In the genomic region with DNA sequence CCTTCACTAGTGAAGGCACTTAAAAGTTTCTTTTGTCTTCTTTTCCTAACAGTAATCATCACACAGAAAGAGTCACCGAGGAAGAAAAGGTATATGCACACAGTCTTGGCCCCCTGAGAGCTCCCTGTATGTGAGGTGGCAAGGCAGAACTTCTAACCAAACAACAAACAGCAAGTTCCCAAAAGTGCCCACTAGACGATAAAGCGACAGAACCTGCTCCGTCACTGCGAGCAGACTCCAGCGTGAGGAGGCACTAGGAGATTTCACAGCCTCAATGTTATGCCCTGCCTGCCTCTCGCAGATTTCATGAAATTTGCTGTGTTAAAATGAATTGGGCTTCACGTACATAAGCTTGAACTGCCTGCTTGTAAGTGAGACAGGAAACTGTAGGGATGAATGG, we compare ENCODE assay signal across 19 mouse cellular contexts. TPM values are rescaled to one million over a fixed set of nuclear protein-coding genes. Genes with fewer than 3 reads are reported as not detected.
DNase-seq lines count a peak whose midpoint lies in the region; ATAC-seq lines count a peak whose summit lies in the region.
"Had no signal": no experiment of that assay in that cellular context is flagged by ENCODE, and none has a peak within 500 bp of the region (broad histone marks: within the 10 kb centered on the region; RNA-seq: fewer than 3 reads in every experiment).

No protein-coding gene starts in this region.

- ATAC-seq in kidney, embryonic 14.5 days (ENCODE audit: low FRiP score, low TSS enrichment), result no peak
- ATAC-seq in granulocyte monocyte progenitor cell, adult 5-6 weeks (replicated peaks; ENCODE audit: poor library complexity, severe bottlenecking), result peak; percentile 43
- ATAC-seq in midbrain, embryonic 16.5 days, result no peak

- 34% methylated on average over 8 of the region's 8 CpGs for WGBS in kidney, embryonic 14.5 days
- 64% methylated on average over 8 of the region's 8 CpGs for WGBS in embryonic facial prominence, embryonic 10.5 days
- WGBS in macrophage (ENCODE audit: missing documents), result 16% methylated on average over 8 of the region's 8 CpGs
- 80% methylated on average over 8 of the region's 8 CpGs for WGBS in midbrain, embryonic 16.5 days

- H3K27ac ChIP-seq in kidney, embryonic 14.5 days (ENCODE audit: low read depth, low read length), result peak overlapping the region; percentile 73; the same call in 1 of the 2 replicates
- H3K27ac ChIP-seq in embryonic facial prominence, embryonic 10.5 days (replicated peaks), result 0 out of 2 replicates have a peak overlapping the region, but pooled peaks have one; percentile 35
- peak overlapping the region; percentile 69 for H3K27ac ChIP-seq in macrophage
- no peak overlapping the region for H3K27ac ChIP-seq in midbrain, embryonic 16.5 days (ENCODE audit: low read length)
- H3K27ac ChIP-seq: hindbrain, embryonic 14.5 days; midbrain, embryonic 10.5 days; neural tube, embryonic 12.5 days had no signal

- H3K9me3 ChIP-seq in kidney, embryonic 14.5 days (ENCODE audit: control insufficient read depth, low read length), result no peaks in the 10 kb centered on the region
- no peaks in the 10 kb centered on the region for H3K9me3 ChIP-seq in embryonic facial prominence, embryonic 10.5 days
- no peaks in the 10 kb centered on the region for H3K9me3 ChIP-seq in midbrain, embryonic 16.5 days (replicated peaks; ENCODE audit: control insufficient read depth, low read length, poor library complexity, severe bottlenecking)
- H3K9me3 ChIP-seq: heart, embryonic 12.5 days; midbrain, embryonic 10.5 days; neural tube, embryonic 12.5 days had no signal

- DNase-seq in kidney, postnatal 4 days, result no peak
- no peak for DNase-seq in embryonic facial prominence, embryonic 10.5 days (ENCODE audit: low spot score)
- DNase-seq in cerebellum, postnatal 14 days, result no peak
- no peak for DNase-seq in ovary, postnatal 36 days (ENCODE audit: low spot score)
- DNase-seq: adrenal gland, postnatal 25 days; cerebellum, adult 11 months; heart, postnatal 14 days; thymus, adult 18-20 months; thymus, postnatal 4 days had no signal

- no peak overlapping the region for H3K4me3 ChIP-seq in kidney, embryonic 14.5 days (ENCODE audit: low read length)
- no peak overlapping the region for H3K4me3 ChIP-seq in embryonic facial prominence, embryonic 10.5 days
- H3K4me3 ChIP-seq in macrophage (ENCODE audit: inconsistent target), result no peak overlapping the region; the same call in 1 of the 2 replicates
- H3K4me3 ChIP-seq in midbrain, embryonic 16.5 days (ENCODE audit: low read depth, low read length), result no peak overlapping the region
- H3K4me3 ChIP-seq: heart, embryonic 12.5 days; midbrain, embryonic 10.5 days; neural tube, embryonic 12.5 days had no signal

- H3K27me3 ChIP-seq in kidney, embryonic 14.5 days (ENCODE audit: control insufficient read depth, insufficient read depth, low read length), result no peaks in the 10 kb centered on the region
- peaks cover 13% of the 10 kb centered on the region; the same call in 1 of the 2 replicates for H3K27me3 ChIP-seq in embryonic facial prominence, embryonic 10.5 days (replicated peaks; ENCODE audit: low read depth, poor library complexity, severe bottlenecking)
- peaks cover 6% of the 10 kb centered on the region; the same call in 1 of the 2 replicates for H3K27me3 ChIP-seq in midbrain, embryonic 16.5 days (ENCODE audit: control insufficient read depth, insufficient read depth, low read depth, low read length)
- H3K27me3 ChIP-seq: CH12.LX; neural tube, embryonic 12.5 days had no signal

- no peaks in the 10 kb centered on the region for H3K79me2 ChIP-seq in macrophage (ENCODE audit: inconsistent target)

- peaks cover 25% of the 10 kb centered on the region for H3K4me1 ChIP-seq in kidney, embryonic 14.5 days (ENCODE audit: control insufficient read depth, insufficient read depth, low read length)
- peaks cover 70% of the 10 kb centered on the region for H3K4me1 ChIP-seq in embryonic facial prominence, embryonic 10.5 days
- H3K4me1 ChIP-seq in midbrain, embryonic 16.5 days (ENCODE audit: control insufficient read depth, insufficient read depth, low read length), result peaks cover 8% of the 10 kb centered on the region

- H3K9ac ChIP-seq in kidney, embryonic 14.5 days (ENCODE audit: low read depth, low read length), result no peak overlapping the region
- H3K9ac ChIP-seq in midbrain, embryonic 16.5 days (ENCODE audit: low read depth, low read length), result no peak overlapping the region
- H3K9ac ChIP-seq: heart, embryonic 12.5 days; hindbrain, embryonic 14.5 days; neural tube, embryonic 12.5 days had no signal

- H3K4me2 ChIP-seq in kidney, embryonic 14.5 days (replicated peaks; ENCODE audit: low read depth, low read length), result no peak overlapping the region
- no peak overlapping the region for H3K4me2 ChIP-seq in midbrain, embryonic 16.5 days (ENCODE audit: low read length)
- H3K4me2 ChIP-seq: heart, embryonic 12.5 days; hindbrain, embryonic 14.5 days; neural tube, embryonic 12.5 days had no signal

- no peaks in the 10 kb centered on the region for H3K36me3 ChIP-seq in kidney, embryonic 14.5 days (ENCODE audit: control insufficient read depth, insufficient read depth, low read length)
- no peaks in the 10 kb centered on the region for H3K36me3 ChIP-seq in embryonic facial prominence, embryonic 10.5 days (replicated peaks)
- no peaks in the 10 kb centered on the region for H3K36me3 ChIP-seq in macrophage (ENCODE audit: inconsistent target)
- no peaks in the 10 kb centered on the region for H3K36me3 ChIP-seq in midbrain, embryonic 16.5 days (ENCODE audit: control insufficient read depth, insufficient read depth, low read length)
- H3K36me3 ChIP-seq: heart, embryonic 12.5 days; midbrain, embryonic 10.5 days; neural tube, embryonic 12.5 days had no signal

RNA-seq across cellular contexts. Expression of a gene that starts 46.6 kb away (rescaled TPM):
- polyA plus RNA-seq in kidney, embryonic 14.5 days (2014; fragmentation: Nextera tagmentation; extraction: Ambion mirVana), result 19.5 TPM in 2 replicates
- 14.2 and 16.5 TPM in 2 replicates for polyA plus RNA-seq in embryonic facial prominence, embryonic 10.5 days (2016; fragmentation: Nextera tagmentation; extraction: Ambion mirVana)
- total RNA-seq in granulocyte monocyte progenitor cell, adult 5-6 weeks (2014; fragmentation: Nextera tagmentation), result 23.2 and 33.9 TPM in 2 replicates
- total RNA-seq in granulocyte monocyte progenitor cell, adult 5-6 weeks (2017), result 24.1 and 26.8 TPM in 2 replicates
- 10 to 100 TPM; 11.3 to 37.4 (median 26.5) TPM for total RNA-seq in macrophage (2018; cell fraction: chromatin; rRNA removed)
- total RNA-seq in macrophage (2018; cell fraction: cytosol; rRNA removed), result 10 to 100 TPM; 20.9 to 32.6 (median 24.6) TPM
- 10 to 100 TPM; 12.5 to 52.1 (median 26.8) TPM for total RNA-seq in macrophage (2018; cell fraction: nucleus; rRNA removed)
- 20.9 to 25.3 TPM (median 21.1 TPM) in 3 replicates for polyA plus RNA-seq in macrophage (2018)
- 7.4 and 8.7 TPM in 2 replicates for polyA plus RNA-seq in midbrain, embryonic 16.5 days (2015; fragmentation: Nextera tagmentation; extraction: Ambion mirVana)
- total RNA-seq: MEL had no signal

RNA-seq across cellular contexts. Expression of a gene that starts 46.6 kb away (rescaled TPM):
- 4.9 and 7.5 TPM in 2 replicates for polyA plus RNA-seq in kidney, embryonic 14.5 days (2014; fragmentation: Nextera tagmentation; extraction: Ambion mirVana)
- polyA plus RNA-seq in embryonic facial prominence, embryonic 10.5 days (2016; fragmentation: Nextera tagmentation; extraction: Ambion mirVana), result 3.1 and 4.5 TPM in 2 replicates
- total RNA-seq in granulocyte monocyte progenitor cell, adult 5-6 weeks (2014; fragmentation: Nextera tagmentation), result 28.1 and 28.6 TPM in 2 replicates
- 5.2 and 7.3 TPM in 2 replicates for total RNA-seq in granulocyte monocyte progenitor cell, adult 5-6 weeks (2017)
- total RNA-seq in macrophage (2018; cell fraction: chromatin; rRNA removed), result 100 to 1,000 TPM in 4 of 26 experiments, 10 to 100 TPM in 22; 21.3 to 172 (median 40.8) TPM
- 1 to 10 TPM in 6 of 26 experiments, under 1 TPM in 20; 0.07 to 2.5 (median 0.44) TPM for total RNA-seq in macrophage (2018; cell fraction: cytosol; rRNA removed)
- total RNA-seq in macrophage (2018; cell fraction: nucleus; rRNA removed), result 100 to 1,000 TPM in 1 of 26 experiments, 10 to 100 TPM in 21, 1 to 10 TPM in 4; 4.9 to 135 (median 21.7) TPM
- 0.03 to 0.27 TPM in 2 of 3 replicates, not detected in the other for polyA plus RNA-seq in macrophage (2018)
- 2.4 and 3.1 TPM in 2 replicates for polyA plus RNA-seq in midbrain, embryonic 16.5 days (2015; fragmentation: Nextera tagmentation; extraction: Ambion mirVana)
